Mouse (Mus musculus) macrophage (primary cell): ENCODE measurements around the gene Sorbs1. TPM values are rescaled to one million over a fixed set of nuclear protein-coding genes. Genes with fewer than 3 reads are reported as not detected.

ENCODE experiments used
- H3K27ac ChIP-seq: fragments of 350-480 bp; formaldehyde crosslinking; 2 replicates; pipeline ENCODE4 v1.9.0; 2021
- H3K36me3 ChIP-seq: fragments of 350-480 bp; formaldehyde crosslinking; 2 replicates; pipeline ENCODE4 v1.9.0; 2021; ENCODE audit errors: inconsistent target
- H3K4me3 ChIP-seq: fragments of 350-480 bp; formaldehyde crosslinking; 2 replicates; pipeline ENCODE4 v1.9.0; 2021; ENCODE audit errors: inconsistent target
- H3K79me2 ChIP-seq: fragments of 350-480 bp; formaldehyde crosslinking; 2 replicates; pipeline ENCODE4 v1.9.0; 2021; ENCODE audit errors: inconsistent target
- WGBS: methylation state at CpG from one replicate; pipeline ENCODE4 v1.1.7; 2026; ENCODE audit warnings: inconsistent platforms; ENCODE audit not compliant: missing documents; 5-methylcytosine and 5-hydroxymethylcytosine counted together
- polyA plus RNA-seq: library from polyadenylated mRNA; stranded (reverse); fragments of 250-400 nt; gene quantifications from 3 replicates; pipeline ENCODE4 v1.2.4, GENCODE M21; 2018; ENCODE audit warnings: inconsistent platforms

Gene Sorbs1
- polyA plus RNA-seq, 1 experiment from 2014 or later, result 0.19 TPM

- Histone ChIP-seq H3K4me3 (no peak overlapping the region), H3K79me2 (no peaks in the 10 kb centered on the region), H3K27ac (no peak overlapping the region), H3K36me3 (no peaks in the 10 kb centered on the region)
- 99% methylated on average over 7 of the region's 12 CpGs for WGBS
These were observed 151.2 kb downstream of the Sorbs1 start for GRCm38 (mm10) chr19:40362203-40362865.

- WGBS, result 91% methylated on average over 5 of the region's 5 CpGs
- Histone ChIP-seq H3K27ac (no peak overlapping the region), H3K4me3 (no peak overlapping the region), H3K36me3 (no peaks in the 10 kb centered on the region), H3K79me2 (no peaks in the 10 kb centered on the region)
These were observed 153.7 kb downstream of the Sorbs1 start for GRCm38 (mm10) chr19:40359712-40360394.

GRCm38 (mm10) chr19:40356536-40357522, 156.8 kb downstream of the Sorbs1 start:
- H3K36me3 ChIP-seq, result no peaks in the 10 kb centered on the region
- WGBS, result 90% methylated on average over 15 of the region's 15 CpGs
- H3K79me2 ChIP-seq, result no peaks in the 10 kb centered on the region
- H3K27ac ChIP-seq, result no peak overlapping the region
- H3K4me3 ChIP-seq, result no peak overlapping the region

GRCm38 (mm10) chr19:40355075-40355474, 158.5 kb downstream of the Sorbs1 start:
- no peaks in the 10 kb centered on the region for H3K36me3 ChIP-seq
- no peaks in the 10 kb centered on the region for H3K79me2 ChIP-seq
- 93% methylated on average over 3 of the region's 3 CpGs for WGBS
- no peak overlapping the region for H3K27ac ChIP-seq
- no peak overlapping the region for H3K4me3 ChIP-seq

- Histone ChIP-seq H3K79me2 (no peaks in the 10 kb centered on the region), H3K36me3 (no peaks in the 10 kb centered on the region), H3K27ac (no peak overlapping the region), H3K4me3 (no peak overlapping the region)
- WGBS, result 93% methylated on average over 14 of the region's 14 CpGs
These were observed 161.6 kb downstream of the Sorbs1 start for GRCm38 (mm10) chr19:40352006-40352405.

- 93% methylated on average over 4 of the region's 4 CpGs for WGBS
- Histone ChIP-seq H3K27ac (no peak overlapping the region), H3K36me3 (no peaks in the 10 kb centered on the region), H3K4me3 (no peak overlapping the region), H3K79me2 (no peaks in the 10 kb centered on the region)
These were observed 162.7 kb downstream of the Sorbs1 start for GRCm38 (mm10) chr19:40350835-40351234.

- no peaks in the 10 kb centered on the region for H3K79me2 ChIP-seq
- no peak overlapping the region for H3K4me3 ChIP-seq
- no peak overlapping the region for H3K27ac ChIP-seq
- whole genome bisulfite sequencing, result 92% methylated on average over 16 of the region's 16 CpGs
- no peaks in the 10 kb centered on the region for H3K36me3 ChIP-seq
These were observed 163.6 kb downstream of the Sorbs1 start for GRCm38 (mm10) chr19:40349713-40350671.

GRCm38 (mm10) chr19:40349281-40349680, 164.3 kb downstream of the Sorbs1 start:
- Histone ChIP-seq H3K79me2 (no peaks in the 10 kb centered on the region), H3K4me3 (no peak overlapping the region), H3K36me3 (no peaks in the 10 kb centered on the region), H3K27ac (no peak overlapping the region)
- WGBS, result 89% methylated on average over 3 of the region's 3 CpGs

GRCm38 (mm10) chr19:40348652-40349051, 164.9 kb downstream of the Sorbs1 start:
- Histone ChIP-seq H3K36me3 (no peaks in the 10 kb centered on the region), H3K27ac (no peak overlapping the region), H3K79me2 (no peaks in the 10 kb centered on the region), H3K4me3 (no peak overlapping the region)
- 72% methylated on average over 2 of the region's 2 CpGs for WGBS

- no peaks in the 10 kb centered on the region for H3K36me3 ChIP-seq
- no peak overlapping the region for H3K27ac ChIP-seq
- no peak overlapping the region for H3K4me3 ChIP-seq
- no peaks in the 10 kb centered on the region for H3K79me2 ChIP-seq
- WGBS, result 91% methylated on average over 7 of the region's 7 CpGs
These were observed 165.4 kb downstream of the Sorbs1 start for GRCm38 (mm10) chr19:40348175-40348574.

GRCm38 (mm10) chr19:40346908-40347307, 166.7 kb downstream of the Sorbs1 start:
- 97% methylated on average over 3 of the region's 3 CpGs for WGBS
- H3K79me2 ChIP-seq, result no peaks in the 10 kb centered on the region
- H3K27ac ChIP-seq, result no peak overlapping the region
- no peak overlapping the region for H3K4me3 ChIP-seq
- H3K36me3 ChIP-seq, result no peaks in the 10 kb centered on the region

- Histone ChIP-seq H3K4me3 (no peak overlapping the region), H3K79me2 (no peaks in the 10 kb centered on the region), H3K36me3 (no peaks in the 10 kb centered on the region), H3K27ac (no peak overlapping the region)
- WGBS, result 84% methylated on average over 4 of the region's 5 CpGs
These were observed 167.2 kb downstream of the Sorbs1 start for GRCm38 (mm10) chr19:40346232-40346844.

- Histone ChIP-seq H3K36me3 (no peaks in the 10 kb centered on the region), H3K27ac (no peak overlapping the region), H3K79me2 (no peaks in the 10 kb centered on the region), H3K4me3 (no peak overlapping the region)
- 38% methylated on average over 5 of the region's 5 CpGs for WGBS
These were observed 167.9 kb downstream of the Sorbs1 start for GRCm38 (mm10) chr19:40345684-40346083.
